Mouse (Mus musculus): ENCODE results near the gene Bahcc1. TPM values are rescaled to one million over a fixed set of nuclear protein-coding genes. Genes with fewer than 3 reads are reported as not detected.

Bahcc1 gene
- polyA plus RNA-seq, 1 experiment = 9.2 TPM

GRCm38 (mm10) chr11:120190526-120191412 is 42.0 kb upstream of the Bahcc1 start:
- no peak for TF ChIP-seq POLR2A (IDR thresholded peaks at IDR 0.05; ENCODE audit: low read depth, low read length)
- TF ChIP-seq CTCF (conservative IDR thresholded peaks at IDR 0.05; ENCODE audit: insufficient read depth, insufficient read length, low read depth, low read length) = no peak
- no peaks in the 10 kb centered on the region for H3K36me3 ChIP-seq (ENCODE audit: control insufficient read depth, insufficient read depth, low read length)
- H3K27ac ChIP-seq (ENCODE audit: insufficient read depth, low read depth, low read length) = peak overlapping the region; percentile 22; the same call in 1 of the 2 replicates
- no peaks in the 10 kb centered on the region for H3K27me3 ChIP-seq (replicated peaks; ENCODE audit: control insufficient read depth, insufficient read depth, low read length)
- no peak overlapping the region for H3K4me3 ChIP-seq (ENCODE audit: insufficient read depth, low read depth, low read length)
- H3K4me1 ChIP-seq (ENCODE audit: control insufficient read depth, insufficient read depth, low read length) = no peaks in the 10 kb centered on the region
- DNase-seq = no peak
- WGBS = 61% methylated on average over 14 of the region's 14 CpGs

- TF ChIP-seq CTCF (conservative IDR thresholded peaks at IDR 0.05; ENCODE audit: insufficient read depth, insufficient read length, low read depth, low read length) = no peak
- TF ChIP-seq POLR2A (IDR thresholded peaks at IDR 0.05; ENCODE audit: low read depth, low read length) = no peak
- no peak overlapping the region for H3K4me3 ChIP-seq (ENCODE audit: insufficient read depth, low read depth, low read length)
- no peaks in the 10 kb centered on the region for H3K36me3 ChIP-seq (ENCODE audit: control insufficient read depth, insufficient read depth, low read length)
- H3K27ac ChIP-seq (ENCODE audit: insufficient read depth, low read depth, low read length) = no peak overlapping the region
- no peak for DNase-seq
- no peaks in the 10 kb centered on the region for H3K27me3 ChIP-seq (replicated peaks; ENCODE audit: control insufficient read depth, insufficient read depth, low read length)
- no peaks in the 10 kb centered on the region for H3K4me1 ChIP-seq (ENCODE audit: control insufficient read depth, insufficient read depth, low read length)
- WGBS = 68% methylated on average over 13 of the region's 13 CpGs
Observed at GRCm38 (mm10) chr11:120198831-120199230, 33.9 kb upstream of the Bahcc1 start.

GRCm38 (mm10) chr11:120199766-120200165 is 33.0 kb upstream of the Bahcc1 start:
- Histone ChIP-seq H3K27ac (ENCODE audit: insufficient read depth, low read depth, low read length) (no peak overlapping the region), H3K36me3 (ENCODE audit: control insufficient read depth, insufficient read depth, low read length) (no peaks in the 10 kb centered on the region), H3K27me3 (replicated peaks; ENCODE audit: control insufficient read depth, insufficient read depth, low read length) (no peaks in the 10 kb centered on the region), H3K4me1 (ENCODE audit: control insufficient read depth, insufficient read depth, low read length) (no peaks in the 10 kb centered on the region), H3K4me3 (ENCODE audit: insufficient read depth, low read depth, low read length) (no peak overlapping the region)
- no peak for TF ChIP-seq POLR2A (IDR thresholded peaks at IDR 0.05; ENCODE audit: low read depth, low read length)
- no peak for TF ChIP-seq CTCF (conservative IDR thresholded peaks at IDR 0.05; ENCODE audit: insufficient read depth, insufficient read length, low read depth, low read length)
- DNase-seq = no peak
- 71% methylated on average over 7 of the region's 7 CpGs for WGBS

GRCm38 (mm10) chr11:120200621-120201020 is 32.1 kb upstream of the Bahcc1 start:
- WGBS = 82% methylated on average over 6 of the region's 6 CpGs
- Histone ChIP-seq H3K36me3 (ENCODE audit: control insufficient read depth, insufficient read depth, low read length) (no peaks in the 10 kb centered on the region), H3K27ac (ENCODE audit: insufficient read depth, low read depth, low read length) (no peak overlapping the region), H3K4me3 (ENCODE audit: insufficient read depth, low read depth, low read length) (no peak overlapping the region), H3K4me1 (ENCODE audit: control insufficient read depth, insufficient read depth, low read length) (0 out of 2 replicates have a peak, but pooled peaks cover 1% of the 10 kb centered on the region), H3K27me3 (replicated peaks; ENCODE audit: control insufficient read depth, insufficient read depth, low read length) (no peaks in the 10 kb centered on the region)
- DNase-seq = no peak
- TF ChIP-seq POLR2A (IDR thresholded peaks at IDR 0.05; ENCODE audit: low read depth, low read length) = no peak
- no peak for TF ChIP-seq CTCF (conservative IDR thresholded peaks at IDR 0.05; ENCODE audit: insufficient read depth, insufficient read length, low read depth, low read length)

GRCm38 (mm10) chr11:120204200-120204599 is 28.5 kb upstream of the Bahcc1 start:
- no peaks in the 10 kb centered on the region for H3K36me3 ChIP-seq (ENCODE audit: control insufficient read depth, insufficient read depth, low read length)
- H3K27ac ChIP-seq (ENCODE audit: insufficient read depth, low read depth, low read length) = no peak overlapping the region
- 96% methylated on average over 5 of the region's 5 CpGs for WGBS
- no peak overlapping the region for H3K4me3 ChIP-seq (ENCODE audit: insufficient read depth, low read depth, low read length)
- no peaks in the 10 kb centered on the region for H3K27me3 ChIP-seq (replicated peaks; ENCODE audit: control insufficient read depth, insufficient read depth, low read length)
- DNase-seq = no peak
- TF ChIP-seq POLR2A (IDR thresholded peaks at IDR 0.05; ENCODE audit: low read depth, low read length) = no peak
- TF ChIP-seq CTCF (conservative IDR thresholded peaks at IDR 0.05; ENCODE audit: insufficient read depth, insufficient read length, low read depth, low read length) = no peak
- H3K4me1 ChIP-seq (ENCODE audit: control insufficient read depth, insufficient read depth, low read length) = peaks cover 11% of the 10 kb centered on the region

GRCm38 (mm10) chr11:120206069-120206668 is 26.6 kb upstream of the Bahcc1 start:
- peak; percentile 27 for TF ChIP-seq CTCF (conservative IDR thresholded peaks at IDR 0.05; ENCODE audit: insufficient read depth, insufficient read length, low read depth, low read length)
- no peak for TF ChIP-seq POLR2A (IDR thresholded peaks at IDR 0.05; ENCODE audit: low read depth, low read length)
- Histone ChIP-seq H3K4me3 (ENCODE audit: insufficient read depth, low read depth, low read length) (no peak overlapping the region), H3K4me1 (ENCODE audit: control insufficient read depth, insufficient read depth, low read length) (peaks cover 11% of the 10 kb centered on the region), H3K27ac (ENCODE audit: insufficient read depth, low read depth, low read length) (peak overlapping the region; percentile 35; the same call in 1 of the 2 replicates), H3K36me3 (ENCODE audit: control insufficient read depth, insufficient read depth, low read length) (no peaks in the 10 kb centered on the region), H3K27me3 (replicated peaks; ENCODE audit: control insufficient read depth, insufficient read depth, low read length) (no peaks in the 10 kb centered on the region)
- WGBS = 45% methylated on average over 9 of the region's 9 CpGs
- peak; percentile 68 for DNase-seq

- Histone ChIP-seq H3K27me3 (replicated peaks; ENCODE audit: control insufficient read depth, insufficient read depth, low read length) (no peaks in the 10 kb centered on the region), H3K27ac (ENCODE audit: insufficient read depth, low read depth, low read length) (no peak overlapping the region; the same call in 1 of the 2 replicates), H3K36me3 (ENCODE audit: control insufficient read depth, insufficient read depth, low read length) (no peaks in the 10 kb centered on the region), H3K4me1 (ENCODE audit: control insufficient read depth, insufficient read depth, low read length) (peaks cover 11% of the 10 kb centered on the region), H3K4me3 (ENCODE audit: insufficient read depth, low read depth, low read length) (no peak overlapping the region)
- WGBS = 27% methylated on average over 5 of the region's 5 CpGs
- peak; percentile 51 for DNase-seq
- no peak for TF ChIP-seq CTCF (conservative IDR thresholded peaks at IDR 0.05; ENCODE audit: insufficient read depth, insufficient read length, low read depth, low read length)
- no peak for TF ChIP-seq POLR2A (IDR thresholded peaks at IDR 0.05; ENCODE audit: low read depth, low read length)
Observed at GRCm38 (mm10) chr11:120206669-120207090, 26.1 kb upstream of the Bahcc1 start.

All from kidney, adult 2 months (tissue).